Mouse (Mus musculus): Measurements from ENCODE around the gene Evi5l. TPM values are rescaled to one million over a fixed set of nuclear protein-coding genes. Genes with fewer than 3 reads are reported as not detected.

Gene Evi5l
- polyA plus RNA-seq, 1 experiment: 5.7 TPM

DNA sequence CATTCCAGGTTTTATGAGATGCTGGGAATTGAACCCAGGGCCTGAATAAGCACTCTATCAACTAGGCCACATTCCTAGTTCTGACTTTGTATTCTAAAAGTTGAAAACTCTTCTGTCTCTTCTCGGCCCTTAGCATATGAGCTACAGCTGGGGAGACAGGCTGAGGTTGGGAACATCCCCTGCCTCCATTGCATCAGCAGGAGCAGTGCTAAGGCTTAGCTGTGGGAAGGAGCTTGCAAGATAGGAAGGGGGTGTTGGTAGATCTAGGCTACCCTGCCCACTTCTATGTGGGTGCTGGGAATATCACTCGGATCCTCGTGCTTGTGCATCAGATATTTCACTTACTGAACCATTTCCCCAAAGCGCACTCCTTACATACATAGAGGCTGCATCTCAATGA lies 61.6 kb downstream of the Evi5l start:
- Histone ChIP-seq H3K36me3 (ENCODE audit: control insufficient read depth, insufficient read depth, low read length, poor library complexity, severe bottlenecking) (no peaks in the 10 kb centered on the region), H3K27me3 (ENCODE audit: control insufficient read depth, insufficient read depth, low read length, poor library complexity, severe bottlenecking) (peaks cover 3% of the 10 kb centered on the region), H3K4me1 (ENCODE audit: control insufficient read depth, insufficient read depth, low read length) (no peaks in the 10 kb centered on the region), H3K27ac (ENCODE audit: insufficient read depth, low read length) (no peak overlapping the region), H3K4me3 (ENCODE audit: low read depth, low read length) (no peak overlapping the region), H3K9ac (ENCODE audit: low read depth, poor library complexity, severe bottlenecking) (no peak overlapping the region), H3K9me3 (replicated peaks; ENCODE audit: control insufficient read depth, insufficient read depth, low read length, poor library complexity, severe bottlenecking) (no peaks in the 10 kb centered on the region)
- no peak for TF ChIP-seq CTCF (IDR thresholded peaks at IDR 0.05; ENCODE audit: low read depth, low read length)
- TF ChIP-seq POLR2A (IDR thresholded peaks at IDR 0.05; ENCODE audit: insufficient read depth, low read length): no peak
- no peak for TF ChIP-seq EP300 (IDR thresholded peaks at IDR 0.05; ENCODE audit: insufficient read depth, low read depth, low read length)

GRCm38 (mm10) chr8:4229784-4230183 lies 63.4 kb downstream of the Evi5l start:
- Histone ChIP-seq H3K4me1 (ENCODE audit: control insufficient read depth, insufficient read depth, low read length) (no peaks in the 10 kb centered on the region), H3K27ac (ENCODE audit: insufficient read depth, low read length) (no peak overlapping the region), H3K9ac (ENCODE audit: low read depth, poor library complexity, severe bottlenecking) (no peak overlapping the region), H3K4me3 (ENCODE audit: low read depth, low read length) (no peak overlapping the region), H3K9me3 (replicated peaks; ENCODE audit: control insufficient read depth, insufficient read depth, low read length, poor library complexity, severe bottlenecking) (no peaks in the 10 kb centered on the region), H3K36me3 (ENCODE audit: control insufficient read depth, insufficient read depth, low read length, poor library complexity, severe bottlenecking) (no peaks in the 10 kb centered on the region), H3K27me3 (ENCODE audit: control insufficient read depth, insufficient read depth, low read length, poor library complexity, severe bottlenecking) (no peaks in the 10 kb centered on the region)
- TF ChIP-seq CTCF (IDR thresholded peaks at IDR 0.05; ENCODE audit: low read depth, low read length) (no peak), POLR2A (IDR thresholded peaks at IDR 0.05; ENCODE audit: insufficient read depth, low read length) (no peak), EP300 (IDR thresholded peaks at IDR 0.05; ENCODE audit: insufficient read depth, low read depth, low read length) (no peak)

DNA sequence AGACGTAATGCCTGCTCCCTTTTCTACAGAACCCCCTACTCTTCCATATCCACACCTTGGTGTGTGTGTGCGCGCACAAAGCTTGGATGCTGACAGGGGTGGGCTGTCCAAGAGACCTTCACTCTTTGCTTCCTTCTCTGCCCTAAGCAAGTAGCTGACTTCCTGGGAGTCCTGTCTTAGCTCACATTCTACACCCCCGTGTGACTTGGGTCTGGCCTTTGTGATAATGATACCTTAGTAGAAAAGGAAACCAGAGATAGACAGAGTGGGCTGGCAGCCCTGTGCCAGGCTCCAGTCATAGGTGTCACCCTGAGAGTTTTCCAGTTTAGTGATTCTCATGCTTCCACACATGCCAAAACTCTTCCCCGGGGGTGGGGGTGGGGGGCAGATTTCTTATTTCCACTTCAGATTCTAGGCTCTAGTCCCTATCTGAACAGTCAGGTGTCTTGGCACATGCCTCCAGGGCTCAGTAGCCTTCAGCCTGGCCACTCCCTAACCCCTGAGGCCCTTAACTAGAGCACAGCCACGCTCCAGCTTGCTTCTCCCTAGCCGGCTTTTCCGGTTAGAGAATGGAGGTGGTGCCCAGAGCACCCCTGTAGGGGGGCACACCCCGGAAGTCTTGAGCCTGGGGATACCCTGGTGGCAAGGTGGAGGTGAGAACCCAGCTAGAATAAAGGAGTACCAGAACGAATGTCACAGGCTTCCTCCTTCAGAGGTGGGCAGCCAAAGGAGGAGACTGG lies 64.4 kb downstream of the Evi5l start:
- no peak overlapping the region for H3K4me3 ChIP-seq (ENCODE audit: low read depth, low read length)
- H3K9ac ChIP-seq (ENCODE audit: low read depth, poor library complexity, severe bottlenecking): no peak overlapping the region
- TF ChIP-seq POLR2A (IDR thresholded peaks at IDR 0.05; ENCODE audit: insufficient read depth, low read length): no peak
- no peak for TF ChIP-seq CTCF (IDR thresholded peaks at IDR 0.05; ENCODE audit: low read depth, low read length)
- TF ChIP-seq EP300 (IDR thresholded peaks at IDR 0.05; ENCODE audit: insufficient read depth, low read depth, low read length): no peak
- no peaks in the 10 kb centered on the region for H3K9me3 ChIP-seq (replicated peaks; ENCODE audit: control insufficient read depth, insufficient read depth, low read length, poor library complexity, severe bottlenecking)
- H3K27ac ChIP-seq (ENCODE audit: insufficient read depth, low read length): no peak overlapping the region
- H3K27me3 ChIP-seq (ENCODE audit: control insufficient read depth, insufficient read depth, low read length, poor library complexity, severe bottlenecking): no peaks in the 10 kb centered on the region
- H3K4me1 ChIP-seq (ENCODE audit: control insufficient read depth, insufficient read depth, low read length): no peaks in the 10 kb centered on the region
- H3K36me3 ChIP-seq (ENCODE audit: control insufficient read depth, insufficient read depth, low read length, poor library complexity, severe bottlenecking): no peaks in the 10 kb centered on the region

GRCm38 (mm10) chr8:4237814-4238433 lies 71.6 kb downstream of the Evi5l start:
- Histone ChIP-seq H3K27me3 (ENCODE audit: control insufficient read depth, insufficient read depth, low read length, poor library complexity, severe bottlenecking) (no peaks in the 10 kb centered on the region), H3K9ac (ENCODE audit: low read depth, poor library complexity, severe bottlenecking) (peak overlapping the region; percentile 68), H3K36me3 (ENCODE audit: control insufficient read depth, insufficient read depth, low read length, poor library complexity, severe bottlenecking) (peaks cover 2% of the 10 kb centered on the region), H3K9me3 (replicated peaks; ENCODE audit: control insufficient read depth, insufficient read depth, low read length, poor library complexity, severe bottlenecking) (no peaks in the 10 kb centered on the region), H3K4me1 (ENCODE audit: control insufficient read depth, insufficient read depth, low read length) (no peaks in the 10 kb centered on the region), H3K4me3 (ENCODE audit: low read depth, low read length) (peak overlapping the region; percentile 70), H3K27ac (ENCODE audit: insufficient read depth, low read length) (peak overlapping the region; percentile 86)
- TF ChIP-seq POLR2A (IDR thresholded peaks at IDR 0.05; ENCODE audit: insufficient read depth, low read length) (no peak), EP300 (IDR thresholded peaks at IDR 0.05; ENCODE audit: insufficient read depth, low read depth, low read length) (no peak), CTCF (IDR thresholded peaks at IDR 0.05; ENCODE audit: low read depth, low read length) (no peak)

DNA sequence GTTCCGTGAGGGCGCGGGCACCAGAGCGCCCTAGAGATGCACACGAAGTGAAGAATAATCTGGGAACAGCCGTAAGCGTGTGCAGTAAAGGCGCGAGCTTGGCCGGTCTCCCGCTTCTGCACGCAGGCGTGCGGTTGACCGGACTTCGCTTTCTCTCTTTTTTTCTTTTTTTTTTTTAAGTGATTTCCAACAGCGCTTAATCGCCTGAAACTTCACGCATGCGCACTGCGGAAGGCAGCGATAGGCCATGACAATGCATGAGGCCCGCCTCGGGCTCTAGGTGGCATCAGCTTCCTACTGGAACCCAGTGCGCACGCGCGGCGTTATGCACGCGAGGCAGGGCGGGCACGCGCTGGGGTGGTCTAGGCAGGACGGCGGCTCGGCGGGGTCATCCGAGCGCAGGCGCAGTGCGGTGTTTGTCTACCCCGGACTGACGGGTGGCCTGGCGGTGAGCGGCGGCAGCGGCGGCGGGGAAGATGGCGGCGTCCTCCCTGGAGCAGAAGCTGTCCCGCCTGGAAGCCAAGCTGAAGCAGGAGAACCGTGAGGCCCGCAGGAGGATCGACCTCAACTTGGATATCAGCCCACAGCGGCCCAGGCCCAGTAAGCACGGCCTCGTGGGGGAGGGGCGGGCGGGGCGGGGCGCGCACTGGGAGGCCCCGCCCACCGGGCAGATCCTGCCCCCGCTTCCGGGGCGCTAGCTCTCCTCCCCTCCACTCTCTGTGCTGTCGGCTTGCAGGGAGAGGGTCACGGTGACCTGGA lies 72.2 kb downstream of the Evi5l start, which contains the start of the genes Map2k7 and Gm49320:
Gene Map2k7, plus strand, starts transcription at position 307 of the 759 bp plus-strand sequence.
Gene Gm49320, plus strand, starts transcription at position 432 of the 759 bp plus-strand sequence.
- no peaks in the 10 kb centered on the region for H3K4me1 ChIP-seq (ENCODE audit: control insufficient read depth, insufficient read depth, low read length)
- TF ChIP-seq POLR2A (IDR thresholded peaks at IDR 0.05; ENCODE audit: insufficient read depth, low read length) (peak; percentile 35), EP300 (IDR thresholded peaks at IDR 0.05; ENCODE audit: insufficient read depth, low read depth, low read length) (peak; percentile 70; the same call in 1 of the 2 replicates), CTCF (IDR thresholded peaks at IDR 0.05; ENCODE audit: low read depth, low read length) (peak; percentile 48)
- peak within 1 kb of the TSS; percentile 74 for H3K9ac ChIP-seq (ENCODE audit: low read depth, poor library complexity, severe bottlenecking)
- no peaks in the 10 kb centered on the region for H3K27me3 ChIP-seq (ENCODE audit: control insufficient read depth, insufficient read depth, low read length, poor library complexity, severe bottlenecking)
- H3K4me3 ChIP-seq (ENCODE audit: low read depth, low read length): peak within 1 kb of the TSS; percentile 85
- H3K9me3 ChIP-seq (replicated peaks; ENCODE audit: control insufficient read depth, insufficient read depth, low read length, poor library complexity, severe bottlenecking): no peaks in the 10 kb centered on the region
- H3K27ac ChIP-seq (ENCODE audit: insufficient read depth, low read length): peak within 1 kb of the TSS; percentile 86
- peaks cover 8% of the 10 kb centered on the region for H3K36me3 ChIP-seq (ENCODE audit: control insufficient read depth, insufficient read depth, low read length, poor library complexity, severe bottlenecking)
